Mouse (Mus musculus) intestine, postnatal 0 days (tissue): ENCODE measurements at regions not wholly inside any gene's neighbourhood (a gene's known extent, or its start where the extent isn't known, plus 50 kb on each side); places are given as distances from the start of the nearest gene placed in this dataset.
A peak's percentile ranks its signal among the peaks of the same experiment; 100 is the strongest.

Experiments used
- ATAC-seq: fragments of 200-750 bp; cut with Nextera tagmentation; 2 replicates; pipeline ENCODE4 v1.8.0; 2017; ENCODE audit warnings: mild to moderate bottlenecking, moderate TSS enrichment, moderate library complexity
- H3K27ac ChIP-seq: fragments of 300-500 bp; sonication (generic); 2 replicates; pipeline ENCODE4 v1.5.1; 2014; ENCODE audit warnings: mild to moderate bottlenecking, low read depth, low read length, moderate library complexity
- H3K27me3 ChIP-seq: fragments of 300-500 bp; sonication (generic); replicated peaks from 2 replicates; pipeline ENCODE4 v1.6.1; 2014; ENCODE audit warnings: low read length, mixed read lengths; ENCODE audit not compliant: control insufficient read depth, insufficient read depth
- H3K36me3 ChIP-seq: fragments of 300-500 bp; sonication (generic); 2 replicates; pipeline ENCODE4 v1.6.1; 2014; ENCODE audit warnings: mild to moderate bottlenecking, moderate library complexity; ENCODE audit not compliant: control insufficient read depth, insufficient read depth
- H3K4me1 ChIP-seq: fragments of 300-500 bp; sonication (generic); replicated peaks from 2 replicates; pipeline ENCODE4 v1.6.1; 2014; ENCODE audit warnings: antibody characterized with exemption, low read length, mixed read lengths; ENCODE audit not compliant: control insufficient read depth, insufficient read depth
- H3K4me2 ChIP-seq: fragments of 300-500 bp; sonication (generic); replicated peaks from 2 replicates; pipeline ENCODE4 v1.6.1; 2014; ENCODE audit warnings: low read depth, mild to moderate bottlenecking, moderate library complexity
- H3K4me3 ChIP-seq: fragments of 300-500 bp; sonication (generic); 2 replicates; pipeline ENCODE4 v1.5.1; 2014; ENCODE audit warnings: low read depth, low read length
- H3K9ac ChIP-seq: fragments of 300-500 bp; sonication (generic); 2 replicates; pipeline ENCODE4 v1.6.1; 2014; ENCODE audit warnings: mild to moderate bottlenecking, low read depth, low read length
- H3K9me3 ChIP-seq: fragments of 300-500 bp; sonication (generic); 2 replicates; pipeline ENCODE4 v1.6.1; 2016; ENCODE audit warnings: mixed run types; ENCODE audit not compliant: control insufficient read depth
- CTCF ChIP-seq: sonication (generic); IDR thresholded peaks from 2 replicates; pipeline ENCODE4 v1.5.1; 2016; ENCODE audit warnings: low read depth, mild to moderate bottlenecking, control low read depth, antibody characterized with exemption, moderate library complexity
- WGBS: fragments of 180-500 bp; shearing (Covaris S2); extraction: QIAGEN DNeasy Blood & Tissue Kit; methylation state at CpG from one replicate; pipeline ENCODE4 v1.1.7; 2014; 5-methylcytosine and 5-hydroxymethylcytosine counted together

GRCm38 (mm10) chr3:15179079-15179812 is 152.9 kb downstream of the Gm9733 start:
- no peak for ATAC-seq
- Histone ChIP-seq H3K4me2 (no peak overlapping the region), H3K4me1 (no peaks in the 10 kb centered on the region), H3K9me3 (no peaks in the 10 kb centered on the region), H3K36me3 (no peaks in the 10 kb centered on the region), H3K9ac (no peak overlapping the region), H3K27ac (no peak overlapping the region), H3K4me3 (no peak overlapping the region), H3K27me3 (no peaks in the 10 kb centered on the region)
- WGBS = 70% methylated on average over 6 of the region's 6 CpGs
- TF ChIP-seq CTCF = no peak

GRCm38 (mm10) chr3:15181111-15181510 is 151.0 kb downstream of the Gm9733 start:
- no peak overlapping the region for H3K27ac ChIP-seq
- no peaks in the 10 kb centered on the region for H3K36me3 ChIP-seq
- 92% methylated on average over 5 of the region's 5 CpGs for WGBS
- no peak for TF ChIP-seq CTCF
- H3K4me1 ChIP-seq = no peaks in the 10 kb centered on the region
- H3K4me3 ChIP-seq = no peak overlapping the region
- no peaks in the 10 kb centered on the region for H3K9me3 ChIP-seq
- no peak for ATAC-seq
- no peak overlapping the region for H3K4me2 ChIP-seq
- H3K9ac ChIP-seq = no peak overlapping the region
- H3K27me3 ChIP-seq = no peaks in the 10 kb centered on the region

DNA sequence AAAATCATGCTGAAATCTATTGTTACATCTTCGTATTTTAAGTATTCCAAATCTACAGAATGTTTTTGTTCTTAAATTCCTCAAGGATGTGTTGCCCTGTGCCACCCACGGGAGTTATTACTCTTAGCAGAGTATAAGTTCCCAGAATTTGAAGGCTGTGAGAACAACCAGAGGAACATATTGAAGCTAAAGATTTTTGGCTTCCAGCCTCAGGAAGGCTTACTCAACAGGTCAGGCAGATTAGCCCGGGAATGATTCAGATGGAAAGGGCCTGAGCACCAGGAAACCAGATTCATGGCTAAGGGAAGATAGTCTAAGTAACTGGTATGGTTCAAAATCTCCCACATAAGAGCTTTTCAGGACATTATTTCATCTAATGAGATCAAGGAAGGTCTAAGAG is 145.4 kb downstream of the Gm9733 start:
- Histone ChIP-seq H3K27me3 (no peaks in the 10 kb centered on the region), H3K4me1 (no peaks in the 10 kb centered on the region), H3K36me3 (no peaks in the 10 kb centered on the region), H3K27ac (no peak overlapping the region), H3K4me2 (no peak overlapping the region), H3K4me3 (no peak overlapping the region), H3K9me3 (no peaks in the 10 kb centered on the region), H3K9ac (no peak overlapping the region)
- no peak for ATAC-seq
- no peak for TF ChIP-seq CTCF
- 69% methylated on average over 3 of the region's 3 CpGs for WGBS

GRCm38 (mm10) chr3:15194362-15194761 is 137.7 kb downstream of the Gm9733 start:
- H3K27me3 ChIP-seq = no peaks in the 10 kb centered on the region
- H3K27ac ChIP-seq = no peak overlapping the region
- 0 out of 2 replicates have a peak, but pooled peaks cover 4% of the 10 kb centered on the region for H3K4me1 ChIP-seq
- no peak overlapping the region for H3K4me3 ChIP-seq
- ATAC-seq = peak; percentile 65
- no peaks in the 10 kb centered on the region for H3K9me3 ChIP-seq
- H3K4me2 ChIP-seq = no peak overlapping the region
- peak; percentile 96 for TF ChIP-seq CTCF
- 5% methylated on average over 7 of the region's 7 CpGs for WGBS
- no peak overlapping the region for H3K9ac ChIP-seq
- no peaks in the 10 kb centered on the region for H3K36me3 ChIP-seq

DNA sequence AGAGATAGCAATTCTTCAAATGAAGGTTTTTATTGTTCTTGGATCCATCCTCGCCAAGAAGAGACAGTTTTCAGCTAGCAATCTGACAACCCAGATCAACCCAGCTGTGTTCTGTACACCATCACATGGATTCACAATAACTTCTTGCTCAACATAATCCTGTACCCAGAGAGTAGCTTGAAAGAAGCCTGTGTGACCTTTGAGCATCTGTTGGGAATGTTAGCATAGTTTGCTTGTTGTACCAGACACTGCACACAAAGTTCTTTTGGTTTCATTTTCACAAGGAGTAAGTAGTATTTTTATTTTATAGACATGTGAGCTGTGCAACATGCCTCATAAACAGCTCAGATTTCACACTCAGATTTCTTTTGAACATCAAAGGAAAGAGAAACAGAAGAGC is 136.0 kb downstream of the Gm9733 start:
- no peak overlapping the region for H3K4me2 ChIP-seq
- H3K9ac ChIP-seq = no peak overlapping the region
- H3K9me3 ChIP-seq = no peaks in the 10 kb centered on the region
- H3K36me3 ChIP-seq = no peaks in the 10 kb centered on the region
- WGBS = 38% methylated on average over 1 of the region's 1 CpGs
- H3K4me3 ChIP-seq = no peak overlapping the region
- no peak overlapping the region for H3K27ac ChIP-seq
- peak; percentile 73 for ATAC-seq
- no peak for TF ChIP-seq CTCF
- H3K4me1 ChIP-seq = 0 out of 2 replicates have a peak, but pooled peaks cover 4% of the 10 kb centered on the region
- H3K27me3 ChIP-seq = no peaks in the 10 kb centered on the region

DNA sequence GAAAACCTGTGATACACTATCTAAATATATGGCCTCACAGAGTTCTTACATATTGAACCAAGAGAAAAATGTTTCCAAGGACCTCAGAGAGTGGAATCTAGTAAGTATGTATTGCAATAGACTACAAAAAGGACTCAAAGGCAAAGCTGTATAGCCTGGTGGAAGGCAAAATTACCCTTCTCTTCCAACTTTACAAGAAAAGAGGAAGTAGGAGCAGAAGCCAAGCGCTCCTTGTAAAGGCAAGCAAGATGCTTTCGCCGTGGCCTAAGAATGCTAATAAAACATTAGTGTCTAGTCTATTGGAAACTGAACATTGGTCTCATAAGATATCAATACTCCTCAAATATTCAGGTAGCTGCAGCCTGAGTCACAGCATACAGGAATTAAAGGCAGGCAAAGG is 134.0 kb downstream of the Gm9733 start:
- H3K4me1 ChIP-seq = 0 out of 2 replicates have a peak, but pooled peaks cover 4% of the 10 kb centered on the region
- H3K27ac ChIP-seq = no peak overlapping the region
- ATAC-seq = no peak
- TF ChIP-seq CTCF = no peak
- H3K4me3 ChIP-seq = no peak overlapping the region
- no peaks in the 10 kb centered on the region for H3K27me3 ChIP-seq
- H3K9ac ChIP-seq = no peak overlapping the region
- 90% methylated on average over 3 of the region's 3 CpGs for WGBS
- no peak overlapping the region for H3K4me2 ChIP-seq
- H3K36me3 ChIP-seq = no peaks in the 10 kb centered on the region
- no peaks in the 10 kb centered on the region for H3K9me3 ChIP-seq

DNA sequence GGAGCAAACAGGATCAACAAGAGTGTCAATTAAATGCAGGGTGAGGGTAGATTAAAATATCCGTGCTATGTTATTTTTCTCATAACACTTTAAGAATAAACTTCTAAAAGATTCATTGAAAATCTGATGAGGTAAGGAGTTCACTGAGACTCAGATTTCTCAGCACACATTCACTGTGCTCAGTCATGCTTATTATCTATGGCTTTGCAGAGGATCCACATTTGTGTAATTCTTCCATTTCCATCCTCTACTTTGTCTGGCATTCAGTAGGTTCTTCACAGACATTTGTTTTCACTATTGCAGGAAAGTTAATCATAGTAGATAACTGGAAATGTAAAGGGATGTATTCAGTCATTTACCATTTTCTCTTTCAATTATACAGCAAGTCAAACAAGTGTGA is 131.8 kb downstream of the Gm9733 start:
- H3K4me2 ChIP-seq = no peak overlapping the region

More for the DNA sequence above, 131.8 kb downstream of the Gm9733 start:
- no peak for TF ChIP-seq CTCF
- H3K9ac ChIP-seq = no peak overlapping the region
- H3K9me3 ChIP-seq = no peaks in the 10 kb centered on the region
- no peak overlapping the region for H3K4me3 ChIP-seq
- H3K27me3 ChIP-seq = no peaks in the 10 kb centered on the region
- no peaks in the 10 kb centered on the region for H3K36me3 ChIP-seq
- ATAC-seq = no peak
- H3K4me1 ChIP-seq = 0 out of 2 replicates have a peak, but pooled peaks cover 4% of the 10 kb centered on the region
- WGBS = 77% methylated on average over 1 of the region's 1 CpGs
- no peak overlapping the region for H3K27ac ChIP-seq
